Mouse (Mus musculus): ENCODE data around the gene Inmt.

- TF ChIP-seq CTCF (IDR thresholded peaks at IDR 0.05; ENCODE audit: low read depth) = no peak
- no peak for TF ChIP-seq EP300 (optimal IDR thresholded peaks at IDR 0.05)
These were observed at the start of gene Inmt for GRCm38 (mm10) chr6:55174741-55175181.

Measured in stomach, postnatal 0 days (tissue).